Mouse (Mus musculus) CD4-positive, CD25-positive, alpha-beta regulatory T cell, adult 4 months (primary cell): ENCODE measurements around the gene Rnaseh2a. TPM values are rescaled to one million over a fixed set of nuclear protein-coding genes. Genes with fewer than 3 reads are reported as not detected.

Source experiments
- polyA plus RNA-seq, 2 experiments: library from polyadenylated mRNA; unstranded; fragments of 100-300 nt; shearing (Covaris generic); gene quantifications; one replicate each; pipeline ENCODE4 v1.2.1; 2017

Gene Rnaseh2a
- polyA plus RNA-seq, 2 experiments from 2014 or later, result 78.9 to 109 TPM

Other genes starting within 250 kb of the Rnaseh2a start
- gene G430095P16Rik, start 246.8 kb downstream of the Rnaseh2a start, polyA plus RNA-seq, result 10 to 100 TPM; 24.3 to 28.6 TPM
- 1 to 10 TPM; 2.8 to 7.2 TPM for gene Nfix, start 169.4 kb downstream of the Rnaseh2a start, polyA plus RNA-seq
- 1 to 10 TPM; 4.9 to 7.6 TPM for gene Dand5, start 146.9 kb downstream of the Rnaseh2a start, polyA plus RNA-seq
- 10 to 100 TPM; 14.3 to 16.4 TPM for gene Gadd45gip1, start 138.2 kb downstream of the Rnaseh2a start, polyA plus RNA-seq
- gene Rad23a, start 129.1 kb downstream of the Rnaseh2a start, polyA plus RNA-seq, result 100 to 1,000 TPM; 139 to 160 TPM
- 100 to 1,000 TPM; 250 to 281 TPM for gene Calr, start 122.8 kb downstream of the Rnaseh2a start, polyA plus RNA-seq
- 100 to 1,000 TPM in 1 of 2 experiments, 10 to 100 TPM in 1; 67.4 to 122 TPM for gene Farsa, start 112.8 kb downstream of the Rnaseh2a start, polyA plus RNA-seq
- 1 to 10 TPM; 6.5 to 9.0 TPM for gene Syce2, start 97.7 kb downstream of the Rnaseh2a start, polyA plus RNA-seq
- gene Gcdh, start 75.8 kb downstream of the Rnaseh2a start, polyA plus RNA-seq, result 10 to 100 TPM; 21.5 to 32.7 TPM
- under 1 TPM in 1 of 2 experiments, not detected in 1; 0.22 TPM for gene Klf1, start 67.8 kb downstream of the Rnaseh2a start, polyA plus RNA-seq
- gene Dnase2a, start 61.2 kb downstream of the Rnaseh2a start, polyA plus RNA-seq, result 10 to 100 TPM; 25.7 to 29.7 TPM
- 1 to 10 TPM; 1.2 to 1.3 TPM for gene Mast1, start 32.4 kb downstream of the Rnaseh2a start, polyA plus RNA-seq
- gene Rtbdn, start 22.8 kb downstream of the Rnaseh2a start, polyA plus RNA-seq, result not detected
- not detected for gene Gm49661, start 334 bp downstream of the Rnaseh2a start, polyA plus RNA-seq
- gene Prdx2, start 180 bp downstream of the Rnaseh2a start, polyA plus RNA-seq, result 100 to 1,000 TPM; 213 to 298 TPM
- gene Junb, start 9.0 kb upstream of the Rnaseh2a start, polyA plus RNA-seq, result 10 to 100 TPM; 18.9 to 29.4 TPM
- gene Hook2, start 20.8 kb upstream of the Rnaseh2a start, polyA plus RNA-seq, result 1 to 10 TPM; 4.2 to 5.6 TPM
- not detected for gene Best2, start 44.8 kb upstream of the Rnaseh2a start, polyA plus RNA-seq
- 10 to 100 TPM; 53.8 to 73.8 TPM for gene Asna1, start 55.5 kb upstream of the Rnaseh2a start, polyA plus RNA-seq
- gene Trir, start 57.1 kb upstream of the Rnaseh2a start, polyA plus RNA-seq, result 10 to 100 TPM; 15.5 to 28.1 TPM
- 10 to 100 TPM; 15.0 to 30.1 TPM for gene Tnpo2, start 67.1 kb upstream of the Rnaseh2a start, polyA plus RNA-seq
- gene Fbxw9, start 90.3 kb upstream of the Rnaseh2a start, polyA plus RNA-seq, result 1 to 10 TPM; 3.2 to 4.9 TPM
- gene Gm5741, start 98.2 kb upstream of the Rnaseh2a start, polyA plus RNA-seq, result 1 to 10 TPM; 1.1 to 3.6 TPM
- gene Dhps, start 102.0 kb upstream of the Rnaseh2a start, polyA plus RNA-seq, result 10 to 100 TPM; 42.7 to 45.0 TPM
- 100 to 1,000 TPM; 130 to 136 TPM for gene Wdr83os, start 111.0 kb upstream of the Rnaseh2a start, polyA plus RNA-seq
- gene Wdr83, start 111.5 kb upstream of the Rnaseh2a start, polyA plus RNA-seq, result 10 to 100 TPM; 41.0 to 56.0 TPM
- gene Man2b1, start 113.5 kb upstream of the Rnaseh2a start, polyA plus RNA-seq, result 100 to 1,000 TPM in 1 of 2 experiments, 10 to 100 TPM in 1; 98.3 to 117 TPM
- not detected for gene Zfp791, start 153.3 kb upstream of the Rnaseh2a start, polyA plus RNA-seq
- not detected for gene Cks1brt, start 182.2 kb upstream of the Rnaseh2a start, polyA plus RNA-seq